Mouse (Mus musculus) layer of hippocampus, adult 11-12 months (tissue): ENCODE measurements at regions not wholly inside any gene's neighbourhood (a gene's known extent, or its start where the extent isn't known, plus 50 kb on each side); places are given as distances from the start of the nearest gene placed in this dataset.
"Not testable (repeated sequence)": the region's sequence is repeated elsewhere in the genome, so short reads cannot be mapped to it uniquely, and the experiment has no call there.

Source experiments
- DNase-seq: peaks from one replicate; pipeline ENCODE4 v3.0.0; 2022; ENCODE audit warnings: low spot score

- peak; percentile 13 for DNase-seq
Observed at GRCm38 (mm10) chr17:15247546-15248416, 128.9 kb downstream of the Dll1 start.

GRCm38 (mm10) chr17:15242976-15243635, 133.6 kb downstream of the Dll1 start:
- no peak for DNase-seq

GRCm38 (mm10) chr17:15242356-15242755, 134.3 kb downstream of the Dll1 start:
- DNase-seq, result no peak

- DNase-seq, result no peak
Observed at GRCm38 (mm10) chr17:15241491-15241890, 135.2 kb downstream of the Dll1 start.

GRCm38 (mm10) chr17:15240641-15241040, 136.0 kb downstream of the Dll1 start:
- not testable (repeated sequence) for DNase-seq

- no peak for DNase-seq
Observed at GRCm38 (mm10) chr17:15240011-15240410, 136.7 kb downstream of the Dll1 start.

GRCm38 (mm10) chr17:15235041-15235440, 141.6 kb downstream of the Dll1 start:
- DNase-seq, result no peak

GRCm38 (mm10) chr17:15231175-15231574, 145.5 kb downstream of the Dll1 start:
- no peak for DNase-seq

GRCm38 (mm10) chr17:15229159-15229558, 147.5 kb downstream of the Dll1 start:
- no peak for DNase-seq

GRCm38 (mm10) chr17:15228077-15228476, 148.6 kb downstream of the Dll1 start:
- no peak for DNase-seq

- DNase-seq, result no peak
Observed at GRCm38 (mm10) chr17:15223826-15224225, 152.8 kb downstream of the Dll1 start.

GRCm38 (mm10) chr17:15222923-15223322, 153.7 kb downstream of the Dll1 start:
- DNase-seq, result no peak

- no peak for DNase-seq
Observed at GRCm38 (mm10) chr17:15214157-15214685, 162.5 kb downstream of the Dll1 start.

- DNase-seq, result no peak
Observed at GRCm38 (mm10) chr17:15208808-15209173, 167.5 kb upstream of the Gm3448 start.

- peak; percentile 78 for DNase-seq
Observed at GRCm38 (mm10) chr17:15208030-15208807, 166.9 kb upstream of the Gm3448 start.

GRCm38 (mm10) chr17:15207182-15208029, 166.1 kb upstream of the Gm3448 start:
- DNase-seq, result no peak

GRCm38 (mm10) chr17:15205799-15206198, 164.5 kb upstream of the Gm3448 start:
- no peak for DNase-seq

GRCm38 (mm10) chr17:15204524-15204923, 163.2 kb upstream of the Gm3448 start:
- no peak for DNase-seq

- no peak for DNase-seq
Observed at GRCm38 (mm10) chr17:15199235-15199634, 157.9 kb upstream of the Gm3448 start.

GRCm38 (mm10) chr17:15197361-15197760, 156.0 kb upstream of the Gm3448 start:
- no peak for DNase-seq

- DNase-seq, result no peak
Observed at GRCm38 (mm10) chr17:15195819-15196218, 154.5 kb upstream of the Gm3448 start.
